Mouse (Mus musculus): ENCODE results near the gene Prss8.

Prss8 gene

GRCm38 (mm10) chr7:127929923-127930322 lies at the start of gene Prss8:
Gene Prss8, minus strand, starts transcription at chr7:127930104.
- DNase-seq (ENCODE audit: low read depth, low spot score), result no peak

GRCm38 (mm10) chr7:127978856-127979255 lies 49.0 kb upstream of the Prss8 start:
- no peak for DNase-seq (ENCODE audit: low read depth, low spot score)

- no peak for DNase-seq (ENCODE audit: low read depth, low spot score)
These were observed 44.6 kb upstream of the Prss8 start for GRCm38 (mm10) chr7:127974413-127974930.

- DNase-seq (ENCODE audit: low read depth, low spot score), result no peak
These were observed 38.3 kb upstream of the Prss8 start for GRCm38 (mm10) chr7:127967922-127968828.

- peak; percentile 98 for DNase-seq (ENCODE audit: low read depth, low spot score)
These were observed 37.4 kb upstream of the Prss8 start, which contains the start of gene Fus for GRCm38 (mm10) chr7:127967004-127967921. Gene Fus, plus strand, starts transcription at chr7:127967457.

GRCm38 (mm10) chr7:127966371-127966918 lies 36.5 kb upstream of the Prss8 start:
- no peak for DNase-seq (ENCODE audit: low read depth, low spot score)

GRCm38 (mm10) chr7:127959364-127959763 lies 29.5 kb upstream of the Prss8 start:
- DNase-seq (ENCODE audit: low read depth, low spot score), result no peak

- no peak for DNase-seq (ENCODE audit: low read depth, low spot score)
These were observed 23.1 kb upstream of the Prss8 start for GRCm38 (mm10) chr7:127952864-127953581.

GRCm38 (mm10) chr7:127946470-127947023 lies 16.6 kb upstream of the Prss8 start, which contains the start of gene Prss36:
Gene Prss36, minus strand, starts transcription at chr7:127946725.
- no peak for DNase-seq (ENCODE audit: low read depth, low spot score)

GRCm38 (mm10) chr7:127944614-127945013 lies 14.7 kb upstream of the Prss8 start:
- DNase-seq (ENCODE audit: low read depth, low spot score), result no peak

- DNase-seq (ENCODE audit: low read depth, low spot score), result peak; percentile 49
These were observed 12.2 kb upstream of the Prss8 start for GRCm38 (mm10) chr7:127942097-127942496.

- DNase-seq (ENCODE audit: low read depth, low spot score), result no peak
These were observed 6.4 kb upstream of the Prss8 start for GRCm38 (mm10) chr7:127936216-127936884.

GRCm38 (mm10) chr7:127935748-127936159 lies 5.8 kb upstream of the Prss8 start:
- no peak for DNase-seq (ENCODE audit: low read depth, low spot score)

- DNase-seq (ENCODE audit: low read depth, low spot score), result peak; percentile 97
These were observed 5.3 kb upstream of the Prss8 start for GRCm38 (mm10) chr7:127935028-127935722.

GRCm38 (mm10) chr7:127934075-127934474 lies 4.2 kb upstream of the Prss8 start:
- no peak for DNase-seq (ENCODE audit: low read depth, low spot score)

GRCm38 (mm10) chr7:127932273-127933031 lies 2.5 kb upstream of the Prss8 start:
- no peak for DNase-seq (ENCODE audit: low read depth, low spot score)

- DNase-seq (ENCODE audit: low read depth, low spot score), result no peak
These were observed 1.6 kb upstream of the Prss8 start for GRCm38 (mm10) chr7:127931351-127932135.

- DNase-seq (ENCODE audit: low read depth, low spot score), result no peak
These were observed 732 bp upstream of the Prss8 start for GRCm38 (mm10) chr7:127930636-127931035.
